Mouse (Mus musculus) E14TG2a.4 (cell line): ENCODE data around the gene Ppt1.
"Not testable (repeated sequence)": the region's sequence is repeated elsewhere in the genome, so short reads cannot be mapped to it uniquely, and the experiment has no call there.

ENCODE experiments used
- CTCF ChIP-seq: conservative IDR thresholded peaks from 2 replicates; pipeline ENCODE4 v1.5.1; 2014; ENCODE audit warnings: low read length
- NANOG ChIP-seq: IDR thresholded peaks from 2 replicates; pipeline ENCODE4 v1.6.1; 2014; ENCODE audit warnings: borderline replicate concordance, low read length, mixed read lengths
- POU5F1 ChIP-seq: IDR thresholded peaks from 2 replicates; pipeline ENCODE4 v1.6.1; 2014; ENCODE audit warnings: low read length, borderline replicate concordance

DNA sequence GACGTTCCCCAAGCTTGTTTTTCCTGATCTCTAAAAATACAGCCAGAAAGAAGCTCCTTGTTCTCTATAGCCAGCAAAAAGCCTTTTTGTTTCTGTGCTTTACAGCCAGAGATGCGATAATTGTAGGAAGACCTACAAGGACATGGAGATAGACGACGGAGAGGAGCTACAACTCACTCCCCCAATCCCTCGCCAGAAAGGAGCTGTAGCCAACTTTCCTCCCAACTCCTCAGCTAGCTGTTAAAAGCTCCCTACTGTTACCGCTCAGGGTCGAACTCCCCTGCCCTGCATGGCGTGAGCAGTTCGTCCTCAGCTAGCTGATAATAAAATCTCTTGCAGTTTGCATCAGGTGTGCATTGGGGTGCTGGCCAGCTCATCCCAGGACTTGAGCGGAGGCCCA, 15.1 kb upstream of the Ppt1 start:
- TF ChIP-seq CTCF, POU5F1, NANOG: not testable (repeated sequence)
